Mouse (Mus musculus) left cerebral cortex, adult 8-10 months (tissue): Measurements from ENCODE around the gene Elob. TPM values are rescaled to one million over a fixed set of nuclear protein-coding genes. Genes with fewer than 3 reads are reported as not detected.
A peak's percentile ranks its signal among the peaks of the same experiment; 100 is the strongest.

Source experiments
- DNase-seq, 2 experiments: peaks; one replicate each; pipeline ENCODE4 v3.0.0; 2022; ENCODE audit warnings: low spot score in 2 of 2
- total RNA-seq, 4 experiments: library from RNA; stranded (reverse); gene quantifications; 2 replicates each; pipeline ENCODE4 v1.2.4; 2022

Elob gene
- total RNA-seq, result 100 to 1,000 TPM; 314 to 398 (median 353) TPM

DNA sequence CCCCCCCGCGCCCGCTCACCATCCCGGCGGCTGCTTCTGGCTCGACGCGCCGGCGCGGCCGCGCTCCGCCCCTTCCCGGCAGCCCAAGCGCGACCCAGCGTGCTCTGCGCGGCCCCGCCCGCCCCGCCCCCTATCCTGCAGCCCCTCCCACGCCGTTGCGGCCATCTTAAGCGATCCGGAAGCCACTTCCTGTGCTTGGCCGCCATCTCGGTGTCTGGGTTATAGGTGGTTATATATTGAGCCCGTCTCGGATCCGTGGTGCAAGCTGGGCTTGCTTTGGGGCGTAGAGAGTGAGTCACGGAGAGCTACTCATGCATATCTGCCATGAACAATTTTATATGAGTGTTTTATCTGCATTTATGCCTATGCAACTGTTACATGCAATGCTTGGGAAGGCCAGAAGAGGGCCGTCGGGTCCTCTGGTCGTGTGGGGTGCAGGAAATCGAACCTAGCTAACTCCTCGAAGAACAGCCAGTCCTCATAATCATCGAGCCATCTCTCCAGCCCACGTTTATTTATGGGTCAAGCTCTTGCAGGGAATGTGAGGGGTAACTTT lies at the start of gene Elob:
Gene Elob, minus strand, starts transcription at position 73 of the 556 bp plus-strand sequence.
- DNase-seq, result peak; percentile 81 to 88

DNA sequence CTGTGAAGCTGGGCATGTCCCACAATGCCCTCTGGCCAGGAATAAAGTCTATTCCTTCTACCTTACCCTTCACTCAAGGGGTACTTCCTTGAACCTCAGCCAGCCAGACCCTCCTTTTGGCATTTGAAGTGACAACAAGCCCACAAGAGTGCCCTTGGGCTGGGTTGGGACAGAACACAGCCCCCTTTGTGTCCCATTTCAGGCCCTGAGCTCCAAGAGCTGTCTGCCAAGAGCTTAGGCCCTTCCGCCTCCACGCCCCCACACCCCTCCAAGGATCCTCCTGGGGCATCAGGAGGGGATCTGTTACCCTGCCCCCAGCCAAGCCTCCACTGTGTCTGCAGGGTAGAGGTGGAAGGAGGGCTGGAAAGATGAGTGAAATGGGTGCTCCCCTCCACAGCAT lies 48.2 kb upstream of the Elob start:
- DNase-seq, result no peak

DNA sequence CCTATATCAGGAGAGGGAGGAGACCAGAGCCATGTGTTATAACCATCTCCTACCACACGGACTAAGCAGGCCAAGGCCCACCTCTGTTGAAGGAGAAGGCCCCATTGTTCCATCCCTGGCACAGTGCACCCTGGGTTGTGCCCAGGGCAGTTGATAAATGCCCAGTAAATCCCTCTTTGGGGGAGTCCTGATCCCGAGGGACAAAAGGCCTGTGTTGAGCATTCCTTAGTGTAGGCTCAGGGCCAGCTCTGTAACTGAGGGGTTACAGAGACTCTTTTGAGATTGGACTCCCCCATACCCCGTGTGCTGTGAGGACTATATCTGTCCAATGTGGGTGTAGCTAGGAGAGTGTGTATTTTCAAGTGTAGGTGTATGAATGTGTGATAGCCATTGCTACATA lies 47.8 kb upstream of the Elob start:
- peak in 1 of 2 experiments; percentile 32 for DNase-seq

DNA sequence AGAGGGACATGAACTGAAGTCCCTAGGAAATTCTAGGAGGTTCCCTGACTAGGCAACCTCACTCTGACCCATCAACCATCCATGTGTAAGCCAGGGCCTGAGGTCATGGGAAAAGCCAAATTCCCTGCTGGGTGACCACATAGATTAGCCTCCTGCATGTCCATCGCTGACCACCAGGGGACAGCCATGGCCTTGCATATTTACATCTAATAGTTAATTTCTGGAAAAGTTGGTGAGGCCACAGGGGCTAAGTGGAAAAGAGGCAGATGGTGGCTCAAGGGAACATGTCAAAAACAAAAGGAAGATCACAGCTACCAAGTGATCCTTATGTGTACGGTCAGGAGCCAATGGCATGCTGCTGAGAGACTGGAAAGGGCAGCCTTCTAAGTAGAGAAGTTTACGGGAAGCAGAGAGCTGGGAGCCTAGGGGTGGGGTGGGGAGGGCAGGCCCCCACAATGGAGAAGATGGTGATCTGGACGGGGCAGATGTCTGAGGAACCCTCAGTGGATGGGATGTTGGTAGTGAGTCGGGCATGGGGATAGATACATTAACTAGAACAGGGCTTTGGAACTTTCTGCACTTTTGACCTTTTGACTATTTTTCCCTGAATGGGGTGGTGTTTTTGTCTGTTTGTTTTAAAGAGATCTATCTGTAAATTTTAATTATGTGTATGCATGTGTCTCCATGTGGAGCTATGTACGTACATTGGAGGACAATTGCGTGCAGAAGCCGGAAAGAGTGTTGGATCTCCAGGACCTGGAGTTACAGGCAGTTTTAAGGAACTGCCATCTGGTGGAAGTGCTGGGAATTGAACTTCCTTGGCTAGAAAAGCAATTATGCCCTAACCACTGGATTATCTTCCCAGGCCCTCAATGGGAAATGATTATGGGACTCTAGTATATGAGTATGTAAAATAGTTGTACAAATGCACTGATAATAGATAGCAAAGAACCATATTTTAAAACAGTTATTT lies 45.2 kb upstream of the Elob start:
- no peak for DNase-seq

DNA sequence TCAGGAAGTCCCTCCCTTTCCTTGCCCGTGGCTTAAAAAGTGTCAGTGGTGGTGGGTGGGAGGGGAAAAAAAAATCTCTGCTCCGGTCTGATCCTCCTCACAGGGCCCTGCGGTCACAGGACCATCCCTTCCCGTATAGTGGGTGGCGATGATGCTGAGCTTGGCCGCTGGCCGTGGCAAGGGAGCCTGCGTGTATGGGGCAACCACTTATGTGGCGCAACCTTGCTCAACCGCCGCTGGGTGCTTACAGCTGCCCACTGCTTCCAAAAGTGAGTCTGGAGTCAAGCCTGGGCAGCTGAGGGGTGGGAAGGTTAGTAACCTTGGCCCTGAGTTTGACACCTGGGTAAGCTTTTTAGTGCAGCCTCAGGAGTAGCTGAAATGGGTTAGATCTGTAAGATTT lies 39.6 kb upstream of the Elob start:
- no peak for DNase-seq

DNA sequence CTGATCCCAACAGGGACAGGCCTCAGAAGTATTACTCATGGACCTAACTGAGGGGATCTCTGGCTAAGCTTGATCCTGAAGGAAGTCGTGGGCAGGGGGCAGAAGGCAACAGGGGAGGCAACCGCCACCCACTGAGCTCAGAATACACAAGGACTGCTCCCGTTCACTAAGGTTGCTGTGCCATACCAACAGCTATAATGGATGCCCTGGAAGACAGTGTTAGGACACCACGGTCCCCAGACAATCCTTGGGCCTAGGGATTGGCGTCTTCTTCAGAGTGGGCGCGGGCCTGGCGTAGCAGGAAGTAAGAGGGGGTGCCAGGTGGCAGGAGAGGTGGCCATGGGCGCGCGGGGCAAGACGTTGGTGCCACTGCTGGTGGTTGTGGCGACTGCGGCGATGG lies 38.8 kb upstream of the Elob start, which contains the start of gene Prss21:
Gene Prss21, plus strand, starts transcription at position 301 of the 400 bp plus-strand sequence.
- DNase-seq, result no peak

DNA sequence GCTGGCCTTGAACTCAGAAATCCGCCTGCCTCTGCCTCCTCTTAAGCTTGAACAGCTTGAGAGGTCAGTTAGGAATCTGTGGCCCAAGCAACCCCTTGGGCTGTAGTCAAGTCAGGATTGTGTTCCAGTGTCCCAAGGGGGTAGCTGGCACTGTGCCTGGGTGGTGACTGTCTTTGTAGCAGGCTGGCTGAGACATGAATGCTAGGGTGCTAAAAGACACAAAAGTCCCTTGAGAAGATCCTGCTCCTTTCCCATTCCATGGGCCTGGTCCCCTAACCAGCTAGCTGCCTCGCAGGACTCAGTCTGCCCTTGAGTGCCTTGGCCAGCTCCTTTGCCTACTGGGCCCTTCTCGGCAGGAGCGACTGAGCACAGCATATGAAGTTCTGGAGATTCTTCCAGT lies 34.0 kb upstream of the Elob start:
- DNase-seq, result no peak

DNA sequence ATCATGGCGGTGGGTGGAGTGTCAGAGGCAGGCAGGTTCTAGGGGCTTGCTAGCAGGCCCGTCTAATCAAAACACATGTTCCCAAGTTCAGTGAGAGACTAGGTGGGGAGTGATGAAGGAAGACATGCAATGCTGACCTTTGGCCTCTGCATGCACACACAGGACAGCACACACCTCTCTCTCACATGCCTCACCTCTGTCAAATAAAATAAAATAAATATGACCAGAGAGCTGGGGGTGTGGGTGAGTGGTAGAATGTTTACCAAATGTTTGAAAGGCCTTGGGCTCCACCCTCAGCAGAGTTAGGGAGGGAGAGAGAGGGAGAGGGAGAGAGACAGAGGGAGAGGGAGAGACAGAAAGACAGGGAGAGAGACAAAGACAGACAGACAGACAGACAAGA lies 29.0 kb upstream of the Elob start:
- DNase-seq, result no peak

DNA sequence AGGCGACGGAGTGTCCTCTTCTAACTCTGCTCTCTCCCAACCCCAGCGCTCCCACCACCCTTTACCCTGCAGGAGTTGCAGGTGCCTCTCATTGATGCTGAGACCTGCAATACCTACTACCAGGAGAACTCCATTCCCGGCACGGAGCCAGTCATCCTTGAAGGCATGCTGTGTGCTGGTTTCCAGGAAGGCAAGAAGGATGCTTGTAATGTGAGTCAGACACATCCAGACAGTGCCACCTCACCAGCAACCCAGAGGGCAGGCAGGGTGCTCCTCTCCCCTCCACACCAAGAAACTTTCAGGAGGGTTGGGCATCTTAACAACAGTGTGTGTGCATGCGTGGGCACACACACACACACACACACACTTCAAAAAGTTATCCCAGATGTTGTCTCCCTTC lies 28.3 kb upstream of the Elob start:
- DNase-seq, result no peak

DNA sequence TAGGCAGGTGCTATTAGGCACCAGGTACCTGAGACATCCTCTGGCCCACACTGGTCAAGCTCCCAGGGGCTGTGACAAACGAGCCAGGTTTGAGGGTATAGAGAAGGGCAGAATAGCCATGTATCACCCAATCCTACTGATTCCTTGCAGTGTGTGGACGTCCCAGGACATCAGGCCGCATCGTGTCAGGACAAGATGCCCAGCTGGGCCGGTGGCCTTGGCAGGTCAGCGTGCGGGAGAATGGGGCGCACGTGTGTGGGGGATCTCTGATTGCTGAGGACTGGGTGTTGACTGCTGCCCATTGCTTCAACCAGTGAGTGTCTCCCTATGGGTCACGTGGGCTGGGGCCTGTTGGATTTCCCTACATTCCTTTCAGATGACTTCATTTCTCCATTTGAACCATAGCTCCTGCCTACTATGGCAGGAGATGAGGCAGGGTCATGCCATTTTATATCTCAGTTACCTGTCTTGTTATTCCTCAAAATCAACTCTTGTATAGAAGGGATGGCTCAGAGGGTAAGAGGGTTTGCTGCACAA lies 25.4 kb upstream of the Elob start:
- no peak for DNase-seq

DNA sequence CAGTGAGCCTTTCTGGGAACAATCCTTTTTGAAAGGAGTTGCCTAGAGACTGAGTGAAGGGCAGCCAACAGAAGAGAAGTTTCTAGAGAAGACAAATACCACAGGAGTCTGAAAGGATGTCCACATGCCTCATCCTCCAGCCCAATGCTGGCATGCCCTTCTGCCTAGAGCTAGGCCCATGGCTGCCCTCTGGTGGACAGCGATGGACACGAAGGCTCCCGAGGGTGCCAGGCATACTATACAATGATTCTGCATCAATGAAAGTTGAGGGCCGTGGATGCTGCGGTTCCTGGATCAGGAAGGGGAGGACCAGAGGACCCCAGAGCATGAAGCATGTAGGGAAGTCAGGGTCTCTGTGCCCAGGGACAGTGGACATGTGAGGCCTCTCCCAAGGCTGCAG lies 24.4 kb upstream of the Elob start:
- no peak for DNase-seq

DNA sequence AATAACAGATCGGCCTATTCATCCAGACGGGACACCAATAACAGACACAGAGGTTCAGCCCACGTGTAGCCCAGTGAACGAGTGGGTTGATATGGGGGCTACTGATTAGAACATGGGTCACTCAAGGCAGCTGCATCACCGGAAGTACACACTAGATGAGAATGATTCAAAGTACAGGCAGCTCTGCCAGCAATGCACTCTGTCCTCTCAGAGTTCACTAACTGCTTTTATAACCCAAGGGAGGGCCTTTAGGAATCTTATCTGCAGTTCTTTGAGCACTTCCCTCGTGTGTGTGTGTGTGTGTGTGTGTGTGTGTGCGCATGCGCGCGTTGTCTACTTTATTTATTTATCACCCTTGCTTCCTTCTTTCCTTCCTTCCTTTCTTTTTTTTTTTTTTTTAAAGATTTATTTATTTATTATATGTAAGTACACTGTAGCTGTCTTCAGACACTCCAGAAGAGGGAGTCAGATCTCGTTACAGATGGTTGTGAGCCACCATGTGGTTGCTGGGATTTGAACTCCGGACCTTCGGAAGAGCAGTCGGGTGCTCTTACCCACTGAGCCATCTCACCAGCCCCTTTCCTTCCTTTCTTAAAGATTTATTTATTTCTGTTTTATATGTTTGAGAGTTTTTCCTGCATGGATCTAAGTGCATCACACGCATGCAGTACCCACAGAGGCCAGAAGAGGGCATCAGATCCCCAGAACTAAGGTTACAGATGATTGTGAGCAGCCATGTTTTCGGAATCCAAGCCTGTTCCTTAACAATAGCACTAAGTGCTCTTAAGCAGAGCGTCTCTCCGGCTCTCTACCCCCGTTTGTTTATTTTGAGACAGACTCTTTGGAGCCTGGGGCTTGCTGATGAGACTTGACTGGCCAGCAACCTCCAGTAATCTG lies 22.2 kb upstream of the Elob start:
- DNase-seq, result peak in 1 of 2 experiments; percentile 57

DNA sequence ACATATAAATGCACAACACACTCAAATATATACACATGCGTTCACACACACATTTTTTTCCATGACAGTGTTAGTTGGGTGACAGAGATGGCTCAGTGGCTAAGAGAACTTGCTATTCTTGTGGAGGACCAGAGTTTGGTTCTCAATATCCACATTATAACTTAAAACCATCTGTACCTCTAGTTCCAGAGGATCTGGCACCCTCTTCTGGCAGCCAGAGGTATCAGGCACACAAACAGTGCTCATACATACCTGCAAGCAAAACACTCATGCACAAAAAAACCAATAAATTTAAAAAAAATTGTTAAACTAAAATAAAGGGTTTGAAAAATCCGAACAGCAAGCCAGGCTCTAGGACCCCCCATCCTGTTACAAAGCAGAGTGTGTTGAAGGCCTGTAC lies 21.1 kb upstream of the Elob start:
- no peak for DNase-seq

DNA sequence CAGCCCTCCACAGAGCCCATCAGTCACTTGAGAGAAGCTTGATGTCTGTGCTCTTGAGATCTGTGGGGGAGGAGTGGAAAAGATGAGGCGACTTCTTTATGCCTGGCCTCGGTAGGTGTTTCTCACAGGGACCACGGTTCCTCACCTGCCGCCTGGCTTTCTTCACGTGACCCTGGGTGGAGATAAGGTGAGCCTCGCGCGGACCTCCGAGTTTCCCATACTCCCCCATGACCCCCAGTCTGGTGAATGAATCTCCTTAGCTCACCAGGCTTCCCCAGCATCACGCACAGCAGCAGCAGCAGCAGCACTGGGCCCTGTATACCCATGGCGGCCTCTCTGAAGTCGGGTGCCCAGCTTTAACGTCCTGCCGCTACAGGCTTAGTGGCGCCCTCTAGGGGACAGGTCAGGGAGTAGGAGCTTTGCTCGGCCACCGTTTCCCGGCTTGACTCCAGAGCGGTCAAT lies 14.9 kb upstream of the Elob start, which contains the start of the genes Prss32 and Prss41:
Gene Prss32, plus strand, starts transcription at position 44 of the 462 bp plus-strand sequence.
Gene Prss41, minus strand, starts transcription at position 361 of the 462 bp plus-strand sequence.
- no peak for DNase-seq

DNA sequence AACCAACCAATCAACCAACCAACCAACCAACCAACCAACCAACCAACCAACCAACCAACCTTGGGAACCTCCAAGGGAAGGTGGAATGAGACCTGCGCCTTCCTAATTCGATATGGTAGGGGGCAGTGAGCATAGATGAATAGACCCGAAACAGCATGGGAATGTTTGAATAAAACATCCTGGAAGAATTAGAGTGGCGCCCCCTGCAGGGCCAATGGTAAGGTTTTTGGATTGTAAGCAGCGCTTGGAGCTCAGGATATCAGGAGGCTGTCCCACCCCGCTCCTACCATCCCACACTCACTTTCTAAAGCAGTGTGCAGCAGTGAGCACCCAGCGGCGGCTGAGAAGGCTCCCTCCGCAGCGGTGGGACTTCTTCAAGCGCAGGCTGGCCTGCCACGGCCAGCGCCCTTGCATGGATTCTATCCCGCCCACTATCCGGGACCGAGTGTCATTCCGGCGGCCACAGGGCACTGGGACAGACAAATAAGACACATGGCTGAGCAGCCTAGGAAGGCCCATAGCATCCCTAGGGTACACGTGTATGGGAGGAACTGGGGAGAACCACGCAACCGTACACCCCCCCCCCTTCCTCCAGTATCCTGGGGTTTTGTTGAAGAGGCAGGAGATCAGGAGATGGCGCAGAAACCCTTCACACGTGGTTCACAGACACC lies 14.3 kb upstream of the Elob start:
- DNase-seq, result no peak

DNA sequence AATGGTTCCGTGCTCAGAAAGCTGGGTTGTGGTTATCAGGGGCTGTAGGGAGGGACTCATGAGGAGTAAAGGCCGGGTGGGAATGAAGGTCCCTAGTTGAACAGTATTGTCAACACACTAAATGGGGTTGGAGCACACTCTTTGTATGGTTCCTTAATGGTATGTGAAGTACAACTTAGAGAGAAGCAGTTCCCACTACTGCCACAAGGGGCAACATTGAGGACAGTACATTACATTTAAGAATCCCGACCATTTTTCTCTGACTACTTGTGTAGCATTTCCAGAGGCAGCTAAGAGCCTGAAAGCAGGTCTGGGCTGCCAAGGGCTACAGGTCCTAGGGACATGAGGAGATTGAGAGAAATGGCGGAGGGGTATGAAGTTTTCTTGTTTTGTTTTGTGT lies 12.2 kb upstream of the Elob start:
- no peak for DNase-seq

DNA sequence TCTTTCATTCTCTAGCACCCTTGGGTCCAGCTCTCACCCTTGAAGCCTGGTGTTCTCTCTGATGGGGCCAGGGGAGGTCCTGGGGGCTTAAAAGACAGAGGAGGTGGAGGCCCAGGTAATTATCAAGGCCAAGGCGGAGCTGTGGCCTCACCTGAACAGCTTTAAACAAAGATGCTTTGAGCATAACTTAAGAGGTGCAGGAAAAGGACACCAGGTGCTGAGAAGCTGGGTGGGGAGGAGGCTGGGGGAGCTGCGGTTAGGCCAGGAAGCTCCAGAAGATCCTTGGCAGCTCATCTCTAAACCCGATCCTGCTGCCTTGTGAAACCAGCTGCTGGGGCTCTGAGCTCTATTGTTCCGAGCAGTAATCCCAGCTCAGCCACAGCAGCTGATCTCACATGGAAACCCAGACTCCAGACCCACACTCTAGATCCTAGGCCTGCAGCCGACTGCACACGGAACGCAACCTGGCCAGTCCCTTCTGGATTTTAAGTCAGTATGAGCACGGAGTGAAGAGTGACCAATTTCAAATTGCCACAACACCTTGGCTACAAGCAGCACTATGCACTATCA lies 7.2 kb upstream of the Elob start, which contains the start of gene Prss33:
Gene Prss33, minus strand, starts transcription at position 51 of the 570 bp plus-strand sequence.
- DNase-seq, result no peak

DNA sequence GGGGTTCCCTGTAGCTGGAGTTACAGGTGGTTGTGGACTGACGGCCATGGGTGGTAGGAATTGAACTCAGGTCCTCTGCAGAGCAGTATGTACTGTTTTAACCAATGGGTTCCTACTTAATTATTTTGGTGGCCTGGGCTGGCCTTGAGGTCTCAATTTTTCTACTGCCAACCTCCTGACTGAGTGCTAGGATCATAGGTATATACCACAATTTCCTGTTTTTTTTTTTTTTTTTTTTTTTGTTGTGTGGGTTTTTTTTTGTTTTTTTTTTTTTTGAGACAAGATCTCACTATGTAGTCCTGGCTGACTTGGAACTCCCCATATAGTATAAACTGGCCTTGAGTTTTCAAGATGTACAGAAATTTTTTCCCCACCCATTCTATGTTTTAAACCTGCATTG lies 2.3 kb upstream of the Elob start:
- no peak for DNase-seq

DNA sequence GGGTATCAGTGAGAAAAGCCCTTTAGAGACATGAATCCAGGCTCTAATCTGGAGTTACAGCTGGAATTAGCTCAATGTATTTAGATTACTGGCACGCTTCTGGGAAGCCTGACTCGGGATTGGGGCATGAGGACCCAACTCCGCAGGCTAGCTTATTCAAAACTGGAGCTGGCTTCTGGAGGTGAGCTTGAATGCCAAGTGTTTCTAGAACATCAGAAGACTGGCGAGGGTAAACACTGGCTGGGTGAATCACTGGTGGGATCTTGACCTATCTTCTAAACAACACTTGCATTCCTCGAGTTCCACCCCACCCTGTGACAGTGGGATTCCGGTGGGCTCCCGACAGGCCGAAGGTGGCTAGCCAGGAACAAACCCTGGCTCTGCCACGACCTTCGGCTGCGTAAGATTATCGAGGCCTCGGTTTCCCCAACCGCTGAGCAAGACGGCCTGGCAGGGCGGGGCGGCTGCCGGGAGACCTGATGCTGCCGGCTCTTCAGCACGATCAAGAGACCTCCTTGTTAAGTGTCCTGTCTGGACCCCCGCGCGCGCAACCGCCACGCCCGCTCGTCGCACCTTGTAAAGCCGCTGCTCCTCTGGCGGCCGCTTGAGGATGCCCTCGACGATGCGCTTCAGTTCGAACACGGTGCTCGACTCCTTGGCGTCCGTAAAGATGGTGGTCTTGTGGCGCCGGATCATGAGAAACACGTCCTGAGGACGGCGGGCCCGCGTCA lies 500 bp downstream of the Elob start:
- DNase-seq, result peak; percentile 43 to 58
